Mouse (Mus musculus) embryonic facial prominence, embryonic 15.5 days (tissue): Measurements from ENCODE around the gene Mafb. TPM values are rescaled to one million over a fixed set of nuclear protein-coding genes. Genes with fewer than 3 reads are reported as not detected.

Experiments
- ATAC-seq: fragments of 200-750 bp; cut with Nextera tagmentation; 2 replicates; pipeline ENCODE4 v1.8.0; 2017; ENCODE audit warnings: low read depth, moderate TSS enrichment; ENCODE audit not compliant: insufficient number of reproducible peaks, low FRiP score, low TSS enrichment
- H3K27ac ChIP-seq: fragments of 300-500 bp; sonication (generic); replicated peaks from 2 replicates; pipeline ENCODE4 v1.5.1; 2015; ENCODE audit warnings: mild to moderate bottlenecking, inconsistent platforms
- H3K27me3 ChIP-seq: fragments of 300-500 bp; sonication (generic); 2 replicates; pipeline ENCODE4 v1.6.1; 2015; ENCODE audit warnings: inconsistent platforms
- H3K36me3 ChIP-seq: fragments of 300-500 bp; sonication (generic); 2 replicates; pipeline ENCODE4 v1.6.1; 2015; ENCODE audit warnings: mild to moderate bottlenecking, inconsistent platforms
- H3K4me1 ChIP-seq: fragments of 300-500 bp; sonication (generic); 2 replicates; pipeline ENCODE4 v1.6.1; 2015; ENCODE audit warnings: inconsistent platforms
- H3K4me2 ChIP-seq: fragments of 300-500 bp; sonication (generic); replicated peaks from 2 replicates; pipeline ENCODE4 v1.6.1; 2015; ENCODE audit warnings: mild to moderate bottlenecking, inconsistent platforms
- H3K4me3 ChIP-seq: fragments of 300-500 bp; sonication (generic); replicated peaks from 2 replicates; pipeline ENCODE4 v1.5.1; 2015; ENCODE audit warnings: mild to moderate bottlenecking, inconsistent platforms
- H3K9ac ChIP-seq: fragments of 300-500 bp; sonication (generic); 2 replicates; pipeline ENCODE4 v1.6.1; 2015; ENCODE audit warnings: inconsistent platforms
- H3K9me3 ChIP-seq: fragments of 300-500 bp; sonication (generic); replicated peaks from 2 replicates; pipeline ENCODE4 v1.6.1; 2016; ENCODE audit warnings: inconsistent platforms
- WGBS: fragments of 180-500 bp; shearing (Covaris S2); methylation state at CpG from one replicate; pipeline ENCODE4 v1.1.7; 2015; 5-methylcytosine and 5-hydroxymethylcytosine counted together
- polyA plus RNA-seq: library from polyadenylated mRNA; unstranded; fragments of >200 nt; fragmentation: Nextera tagmentation; extraction: Ambion mirVana; gene quantifications from 2 replicates; pipeline ENCODE4 v1.2.1, GENCODE M21; 2015

Gene Mafb
- polyA plus RNA-seq, 1 experiment from 2014 or later: 40.0 TPM

- no peak overlapping the region for H3K9ac ChIP-seq
- no peak overlapping the region for H3K27ac ChIP-seq
- H3K27me3 ChIP-seq: peaks cover 54% of the 10 kb centered on the region
- H3K9me3 ChIP-seq: no peaks in the 10 kb centered on the region
- H3K4me3 ChIP-seq: 0 out of 2 replicates have a peak overlapping the region, but pooled peaks have one; percentile 10
- peaks cover 30% of the 10 kb centered on the region for H3K4me1 ChIP-seq
- WGBS: 53% methylated on average over 4 of the region's 4 CpGs
- H3K4me2 ChIP-seq: 0 out of 2 replicates have a peak overlapping the region, but pooled peaks have one; percentile 4
- no peaks in the 10 kb centered on the region; the same call in 1 of the 2 replicates for H3K36me3 ChIP-seq
- ATAC-seq: no peak
Measured at GRCm38 (mm10) chr2:160363201-160363600, 3.7 kb downstream of the Mafb start.

GRCm38 (mm10) chr2:160361442-160362121, 5.3 kb downstream of the Mafb start:
- Histone ChIP-seq H3K27me3 (peaks cover 56% of the 10 kb centered on the region), H3K9me3 (no peaks in the 10 kb centered on the region), H3K4me1 (peaks cover 26% of the 10 kb centered on the region), H3K36me3 (no peaks in the 10 kb centered on the region; the same call in 1 of the 2 replicates), H3K27ac (no peak overlapping the region), H3K9ac (no peak overlapping the region), H3K4me2 (peak overlapping the region; percentile 23; the same call in 1 of the 2 replicates), H3K4me3 (no peak overlapping the region)
- ATAC-seq: no peak
- whole genome bisulfite sequencing: 33% methylated on average over 16 of the region's 16 CpGs

- Histone ChIP-seq H3K9ac (no peak overlapping the region), H3K27ac (no peak overlapping the region), H3K4me3 (no peak overlapping the region), H3K4me2 (no peak overlapping the region), H3K9me3 (no peaks in the 10 kb centered on the region), H3K4me1 (peaks cover 15% of the 10 kb centered on the region), H3K27me3 (peaks cover 56% of the 10 kb centered on the region), H3K36me3 (no peaks in the 10 kb centered on the region; the same call in 1 of the 2 replicates)
- WGBS: 17% methylated on average over 8 of the region's 8 CpGs
- no peak for ATAC-seq
Measured at GRCm38 (mm10) chr2:160360234-160360874, 6.5 kb downstream of the Mafb start.

- Histone ChIP-seq H3K4me3 (no peak overlapping the region), H3K36me3 (no peaks in the 10 kb centered on the region; the same call in 1 of the 2 replicates), H3K9me3 (no peaks in the 10 kb centered on the region), H3K4me2 (no peak overlapping the region), H3K27ac (no peak overlapping the region), H3K4me1 (peaks cover 7% of the 10 kb centered on the region; the same call in 1 of the 2 replicates), H3K27me3 (peaks cover 56% of the 10 kb centered on the region), H3K9ac (no peak overlapping the region)
- whole genome bisulfite sequencing: 12% methylated on average over 4 of the region's 4 CpGs
- no peak for ATAC-seq
Measured at GRCm38 (mm10) chr2:160358896-160359295, 8.0 kb downstream of the Mafb start.

- Histone ChIP-seq H3K27ac (no peak overlapping the region), H3K9me3 (no peaks in the 10 kb centered on the region), H3K27me3 (peaks cover 46% of the 10 kb centered on the region), H3K4me1 (peaks cover 15% of the 10 kb centered on the region; the same call in 1 of the 2 replicates), H3K9ac (no peak overlapping the region), H3K4me3 (no peak overlapping the region), H3K36me3 (no peaks in the 10 kb centered on the region), H3K4me2 (no peak overlapping the region)
- no peak for ATAC-seq
- WGBS: 71% methylated on average over 4 of the region's 4 CpGs
Measured at GRCm38 (mm10) chr2:160357442-160357841, 9.4 kb downstream of the Mafb start.

GRCm38 (mm10) chr2:160356132-160356531, 10.7 kb downstream of the Mafb start:
- Histone ChIP-seq H3K4me1 (peaks cover 15% of the 10 kb centered on the region; the same call in 1 of the 2 replicates), H3K4me3 (no peak overlapping the region), H3K27me3 (peaks cover 33% of the 10 kb centered on the region), H3K27ac (no peak overlapping the region), H3K4me2 (no peak overlapping the region), H3K36me3 (no peaks in the 10 kb centered on the region), H3K9me3 (no peaks in the 10 kb centered on the region), H3K9ac (no peak overlapping the region)
- 55% methylated on average over 5 of the region's 5 CpGs for WGBS
- ATAC-seq: no peak

- Histone ChIP-seq H3K4me1 (peaks cover 14% of the 10 kb centered on the region; the same call in 1 of the 2 replicates), H3K4me2 (no peak overlapping the region), H3K36me3 (no peaks in the 10 kb centered on the region), H3K4me3 (no peak overlapping the region), H3K9ac (no peak overlapping the region), H3K9me3 (no peaks in the 10 kb centered on the region), H3K27me3 (peaks cover 17% of the 10 kb centered on the region), H3K27ac (no peak overlapping the region)
- 66% methylated on average over 2 of the region's 2 CpGs for WGBS
- no peak for ATAC-seq
Measured at GRCm38 (mm10) chr2:160354319-160354718, 12.5 kb downstream of the Mafb start.

- no peak overlapping the region for H3K9ac ChIP-seq
- H3K4me3 ChIP-seq: no peak overlapping the region
- H3K36me3 ChIP-seq: no peaks in the 10 kb centered on the region
- no peak overlapping the region for H3K27ac ChIP-seq
- H3K4me1 ChIP-seq: peaks cover 7% of the 10 kb centered on the region; the same call in 1 of the 2 replicates
- H3K4me2 ChIP-seq: no peak overlapping the region
- H3K27me3 ChIP-seq: peaks cover 9% of the 10 kb centered on the region
- no peaks in the 10 kb centered on the region for H3K9me3 ChIP-seq
- 31% methylated on average over 2 of the region's 2 CpGs for WGBS
- peak; percentile 49; the same call in 1 of the 2 replicates for ATAC-seq
Measured at GRCm38 (mm10) chr2:160353581-160353980, 13.3 kb downstream of the Mafb start.

GRCm38 (mm10) chr2:160351038-160351574, 15.8 kb downstream of the Mafb start:
- Histone ChIP-seq H3K27me3 (no peaks in the 10 kb centered on the region; the same call in 1 of the 2 replicates), H3K4me3 (no peak overlapping the region), H3K4me1 (peaks cover 7% of the 10 kb centered on the region; the same call in 1 of the 2 replicates), H3K27ac (no peak overlapping the region), H3K36me3 (no peaks in the 10 kb centered on the region), H3K9me3 (no peaks in the 10 kb centered on the region), H3K9ac (no peak overlapping the region), H3K4me2 (no peak overlapping the region)
- ATAC-seq: 0 out of 2 replicates have a peak, but pooled peaks have one; percentile 34
- WGBS: 27% methylated on average over 8 of the region's 8 CpGs

GRCm38 (mm10) chr2:160349578-160349977, 17.3 kb downstream of the Mafb start:
- Histone ChIP-seq H3K4me3 (no peak overlapping the region), H3K9me3 (no peaks in the 10 kb centered on the region), H3K4me1 (peaks cover 7% of the 10 kb centered on the region; the same call in 1 of the 2 replicates), H3K4me2 (no peak overlapping the region), H3K9ac (no peak overlapping the region), H3K36me3 (no peaks in the 10 kb centered on the region), H3K27ac (no peak overlapping the region), H3K27me3 (no peaks in the 10 kb centered on the region; the same call in 1 of the 2 replicates)
- WGBS: 38% methylated on average over 4 of the region's 4 CpGs
- ATAC-seq: no peak

GRCm38 (mm10) chr2:160348796-160349195, 18.1 kb downstream of the Mafb start:
- H3K4me1 ChIP-seq: peaks cover 7% of the 10 kb centered on the region; the same call in 1 of the 2 replicates
- no peaks in the 10 kb centered on the region for H3K36me3 ChIP-seq
- no peak overlapping the region for H3K4me3 ChIP-seq
- no peak overlapping the region for H3K4me2 ChIP-seq
- no peak overlapping the region for H3K9ac ChIP-seq
- WGBS: 45% methylated on average over 7 of the region's 7 CpGs
- ATAC-seq: no peak
- no peaks in the 10 kb centered on the region; the same call in 1 of the 2 replicates for H3K27me3 ChIP-seq
- H3K27ac ChIP-seq: no peak overlapping the region
- H3K9me3 ChIP-seq: no peaks in the 10 kb centered on the region
